Mouse (Mus musculus) embryonic facial prominence, embryonic 11.5 days (tissue): ENCODE measurements at regions not wholly inside any gene's neighbourhood (a gene's known extent, or its start where the extent isn't known, plus 50 kb on each side); places are given as distances from the start of the nearest gene placed in this dataset.

Experiments
- ATAC-seq: fragments of 200-750 bp; cut with Nextera tagmentation; replicated peaks from 2 replicates; pipeline ENCODE4 v1.8.0; 2017; ENCODE audit warnings: low read depth; ENCODE audit not compliant: insufficient number of reproducible peaks, low FRiP score, low TSS enrichment
- DNase-seq: peaks from one replicate; pipeline ENCODE4 v3.0.0-alpha.2; 2015; ENCODE audit warnings: low spot score
- H3K27ac ChIP-seq: fragments of 300-500 bp; sonication (generic); replicated peaks from 2 replicates; pipeline ENCODE4 v1.5.1; 2014; ENCODE audit warnings: mild to moderate bottlenecking, low read depth, low read length, control low read depth
- H3K27me3 ChIP-seq: fragments of 300-500 bp; sonication (generic); 2 replicates; pipeline ENCODE4 v1.6.1; 2014; ENCODE audit warnings: mild to moderate bottlenecking, low read length, moderate library complexity, mixed read lengths; ENCODE audit not compliant: control insufficient read depth, insufficient read depth
- H3K36me3 ChIP-seq: fragments of 300-500 bp; sonication (generic); replicated peaks from 2 replicates; pipeline ENCODE4 v1.6.1; 2014; ENCODE audit warnings: low read depth, mild to moderate bottlenecking, low read length, moderate library complexity, mixed read lengths; ENCODE audit not compliant: control insufficient read depth, insufficient read depth
- H3K4me1 ChIP-seq: fragments of 300-500 bp; sonication (generic); 2 replicates; pipeline ENCODE4 v1.6.1; 2014; ENCODE audit warnings: low read length, mixed read lengths; ENCODE audit not compliant: control insufficient read depth, insufficient read depth
- H3K4me2 ChIP-seq: fragments of 300-500 bp; sonication (generic); 2 replicates; pipeline ENCODE4 v1.6.1; 2014; ENCODE audit warnings: low read depth, mild to moderate bottlenecking, control low read depth, low read length, moderate library complexity
- H3K4me3 ChIP-seq: fragments of 300-500 bp; sonication (generic); 2 replicates; pipeline ENCODE4 v1.5.1; 2014; ENCODE audit warnings: low read depth, low read length, control low read depth
- H3K9ac ChIP-seq: fragments of 300-500 bp; sonication (generic); replicated peaks from 2 replicates; pipeline ENCODE4 v1.6.1; 2014; ENCODE audit warnings: mild to moderate bottlenecking, control low read depth, low read length
- H3K9me3 ChIP-seq: fragments of 300-500 bp; sonication (generic); replicated peaks from 2 replicates; pipeline ENCODE4 v1.6.1; 2016; ENCODE audit warnings: mild to moderate bottlenecking, low read length, inconsistent platforms, mixed read lengths; ENCODE audit not compliant: control insufficient read depth
- WGBS: fragments of 180-500 bp; shearing (Covaris S2); extraction: QIAGEN DNeasy Blood & Tissue Kit; methylation state at CpG from one replicate; pipeline ENCODE4 v1.1.7; 2014; 5-methylcytosine and 5-hydroxymethylcytosine counted together

DNA sequence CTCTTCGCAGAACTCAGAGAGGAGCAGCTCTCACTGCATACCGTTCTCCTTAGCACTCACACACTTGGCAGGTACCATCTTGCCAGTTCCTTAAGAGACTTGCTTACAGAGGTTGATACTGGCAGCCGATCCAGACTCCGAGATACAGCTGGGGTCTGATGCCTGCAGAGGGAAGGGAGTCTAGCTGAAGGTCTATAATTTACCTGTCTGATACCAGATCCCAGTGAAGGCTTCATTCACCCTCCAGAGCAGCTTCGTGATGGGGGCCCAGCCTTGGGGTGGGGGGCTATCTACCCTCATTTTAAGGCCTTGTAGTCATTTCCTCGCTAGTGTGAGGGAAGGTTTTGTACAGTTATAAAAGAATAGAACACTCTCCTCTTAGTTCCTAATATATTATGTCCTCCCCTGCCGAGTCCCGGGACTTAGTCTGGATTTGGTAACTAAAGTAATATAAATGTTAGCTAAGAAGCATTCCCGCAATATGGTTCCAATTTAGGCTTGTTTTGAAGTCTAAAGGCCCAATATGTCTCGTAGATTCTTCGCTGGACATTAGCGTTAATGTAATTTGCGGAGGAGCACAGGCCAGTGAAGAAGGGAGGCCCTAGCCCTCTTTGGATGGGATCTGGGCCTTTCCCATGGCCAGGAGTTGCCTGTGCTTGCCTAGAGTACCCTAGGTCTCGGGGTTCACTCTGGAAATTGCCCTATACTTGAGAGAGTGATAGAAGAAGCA, 156.0 kb upstream of the Cdkn3 start:
- peak; percentile 77 for DNase-seq
- ATAC-seq: peak; percentile 29; the same call in 1 of the 2 replicates
- Histone ChIP-seq H3K9ac (no peak overlapping the region), H3K4me2 (no peak overlapping the region; the same call in 1 of the 2 replicates), H3K4me3 (no peak overlapping the region), H3K27ac (0 out of 2 replicates have a peak overlapping the region, but pooled peaks have one; percentile 11), H3K27me3 (no peaks in the 10 kb centered on the region; the same call in 1 of the 2 replicates), H3K36me3 (no peaks in the 10 kb centered on the region), H3K9me3 (no peaks in the 10 kb centered on the region; the same call in 1 of the 2 replicates), H3K4me1 (peaks cover 6% of the 10 kb centered on the region)
- WGBS: 42% methylated on average over 14 of the region's 14 CpGs

DNA sequence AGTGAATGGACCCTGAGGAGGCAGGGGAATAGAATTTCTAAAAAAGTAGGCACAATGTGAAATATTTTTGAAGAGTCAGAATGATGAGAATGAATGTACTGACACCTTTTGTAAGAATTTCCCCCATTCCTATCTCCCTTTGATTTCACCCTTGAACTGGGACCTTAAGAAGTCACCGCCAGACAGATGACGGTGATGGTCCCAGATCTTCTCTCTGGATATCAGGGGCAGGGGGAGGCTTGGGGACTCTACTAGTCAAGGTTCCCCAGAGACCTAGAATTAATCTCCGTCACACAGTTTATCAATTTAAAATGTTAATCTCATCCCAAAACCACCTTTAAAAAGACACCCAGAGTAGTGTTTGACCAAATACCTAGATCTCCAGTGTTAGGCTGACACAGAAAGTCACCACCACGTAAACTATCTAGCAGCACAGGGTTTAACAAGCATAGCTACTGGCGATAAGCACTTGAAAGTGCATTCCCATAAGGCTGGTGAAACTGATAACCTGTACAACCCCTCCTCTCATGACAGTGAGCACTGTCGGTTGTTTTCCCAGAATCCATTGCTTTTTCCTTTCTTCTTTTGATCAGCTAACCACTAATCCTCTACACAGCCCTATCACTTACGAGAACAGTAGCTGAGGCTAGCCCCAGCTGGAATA, 163.5 kb upstream of the Cdkn3 start:
- Histone ChIP-seq H3K4me2 (no peak overlapping the region), H3K4me3 (no peak overlapping the region), H3K36me3 (no peaks in the 10 kb centered on the region), H3K9ac (no peak overlapping the region), H3K4me1 (no peaks in the 10 kb centered on the region), H3K9me3 (no peaks in the 10 kb centered on the region), H3K27me3 (no peaks in the 10 kb centered on the region; the same call in 1 of the 2 replicates), H3K27ac (no peak overlapping the region)
- no peak for DNase-seq
- ATAC-seq: no peak
- WGBS: 85% methylated on average over 7 of the region's 7 CpGs

DNA sequence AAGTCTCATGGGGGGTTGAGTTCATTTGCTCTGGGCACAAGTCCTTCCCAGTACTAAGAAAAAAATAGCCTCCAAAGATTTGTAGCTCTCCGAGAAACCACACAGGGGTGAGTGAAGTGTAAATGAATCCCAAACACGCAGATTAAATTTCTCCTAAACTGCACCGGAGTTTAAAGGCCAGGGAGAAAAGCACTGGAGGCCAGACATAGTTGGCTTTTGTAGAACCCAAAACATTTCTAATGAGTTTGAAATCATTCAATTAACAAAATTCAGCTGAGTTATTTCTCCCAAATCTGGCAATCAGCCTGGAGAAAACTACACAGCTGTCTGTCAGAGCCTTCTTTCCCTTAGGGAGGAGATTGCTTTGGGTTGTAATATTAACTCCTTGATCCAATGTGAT, 166.2 kb upstream of the Cdkn3 start:
- 28% methylated on average over 3 of the region's 3 CpGs for WGBS
- H3K4me3 ChIP-seq: no peak overlapping the region
- H3K36me3 ChIP-seq: no peaks in the 10 kb centered on the region
- ATAC-seq (no peak), DNase-seq (peak; percentile 38)
- H3K27ac ChIP-seq: no peak overlapping the region
- no peaks in the 10 kb centered on the region for H3K27me3 ChIP-seq
- H3K4me2 ChIP-seq: no peak overlapping the region
- H3K4me1 ChIP-seq: no peaks in the 10 kb centered on the region
- no peak overlapping the region for H3K9ac ChIP-seq
- no peaks in the 10 kb centered on the region for H3K9me3 ChIP-seq

DNA sequence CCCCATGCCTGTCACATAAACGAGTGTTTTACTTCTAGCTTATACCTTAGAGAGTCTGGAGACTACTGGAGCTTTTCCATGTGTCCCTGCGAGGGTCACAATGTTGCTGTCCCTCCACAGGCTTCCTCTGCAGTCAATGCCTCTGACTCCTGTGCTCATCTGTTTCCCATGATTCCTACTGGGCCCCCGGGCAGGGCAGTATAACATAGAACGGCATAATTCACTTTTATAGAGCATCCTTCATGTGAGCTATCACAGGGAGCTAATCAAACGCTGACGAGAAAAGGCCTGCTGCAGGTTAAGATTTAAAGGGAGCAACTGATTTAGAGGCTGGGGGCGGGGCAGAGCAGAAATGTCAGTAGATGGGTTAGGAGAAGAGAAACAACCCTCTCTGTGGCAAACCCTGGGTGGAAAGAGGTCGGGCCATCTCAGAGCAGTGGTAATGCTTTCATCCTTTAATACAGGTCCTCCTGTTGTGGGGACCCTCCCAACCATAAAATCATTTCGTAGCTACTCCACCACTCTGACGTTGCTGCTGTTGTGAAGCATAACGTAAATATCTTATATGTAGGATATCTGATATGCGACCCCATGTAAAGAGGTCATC, 168.5 kb upstream of the Cdkn3 start:
- Histone ChIP-seq H3K27me3 (no peaks in the 10 kb centered on the region), H3K4me2 (no peak overlapping the region), H3K27ac (no peak overlapping the region), H3K4me1 (no peaks in the 10 kb centered on the region), H3K4me3 (no peak overlapping the region), H3K36me3 (no peaks in the 10 kb centered on the region), H3K9ac (no peak overlapping the region), H3K9me3 (no peaks in the 10 kb centered on the region)
- DNase-seq (no peak), ATAC-seq (no peak)
- WGBS: 74% methylated on average over 12 of the region's 12 CpGs

DNA sequence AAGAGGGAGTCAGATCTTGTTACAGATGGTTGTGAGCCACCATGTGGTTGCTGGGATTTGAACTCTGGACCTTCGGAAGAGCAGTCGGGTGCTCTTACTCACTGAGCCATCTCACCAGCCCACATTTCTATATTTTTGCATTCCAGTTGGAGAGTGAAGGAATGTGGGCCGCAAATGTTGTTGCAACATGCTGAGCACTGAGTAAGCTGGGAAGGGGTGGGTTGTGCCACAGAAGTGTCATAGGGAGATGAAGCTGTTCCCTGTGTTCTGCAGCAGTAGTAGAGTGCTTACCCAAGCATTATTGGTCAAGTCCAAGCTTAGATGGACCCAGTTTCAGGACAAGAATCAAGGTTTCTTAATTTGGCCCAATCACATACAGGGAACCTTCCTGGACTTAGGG, 169.1 kb upstream of the Cdkn3 start:
- Histone ChIP-seq H3K27me3 (no peaks in the 10 kb centered on the region), H3K4me1 (no peaks in the 10 kb centered on the region), H3K27ac (no peak overlapping the region), H3K36me3 (no peaks in the 10 kb centered on the region), H3K4me3 (no peak overlapping the region), H3K9me3 (no peaks in the 10 kb centered on the region), H3K4me2 (no peak overlapping the region), H3K9ac (no peak overlapping the region)
- ATAC-seq (no peak), DNase-seq (no peak)
- 93% methylated on average over 3 of the region's 3 CpGs for WGBS

DNA sequence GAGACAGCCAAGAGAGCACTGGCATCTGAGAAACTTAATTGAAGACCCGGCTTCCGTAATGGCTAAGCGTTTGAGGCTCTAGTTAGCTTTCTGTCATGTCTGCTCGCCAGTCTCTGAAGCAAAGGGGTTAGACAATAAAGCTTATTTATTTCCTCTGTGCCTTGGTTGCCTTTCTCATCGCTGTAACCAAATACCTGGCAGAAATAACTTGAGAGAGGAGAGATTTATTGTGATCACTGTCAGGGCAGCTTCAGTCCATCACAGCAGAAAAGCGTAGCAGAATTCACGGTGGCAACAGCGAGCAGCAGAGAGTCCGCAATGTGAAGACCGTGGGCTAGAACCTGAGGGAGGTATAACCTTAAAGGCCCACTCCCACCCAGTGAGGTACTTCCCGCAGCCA, 174.2 kb upstream of the Cdkn3 start:
- 78% methylated on average over 11 of the region's 11 CpGs for WGBS
- DNase-seq (no peak), ATAC-seq (no peak)
- Histone ChIP-seq H3K9me3 (no peaks in the 10 kb centered on the region), H3K4me1 (no peaks in the 10 kb centered on the region), H3K4me3 (no peak overlapping the region), H3K27me3 (no peaks in the 10 kb centered on the region), H3K4me2 (no peak overlapping the region), H3K9ac (no peak overlapping the region), H3K27ac (no peak overlapping the region), H3K36me3 (no peaks in the 10 kb centered on the region)

DNA sequence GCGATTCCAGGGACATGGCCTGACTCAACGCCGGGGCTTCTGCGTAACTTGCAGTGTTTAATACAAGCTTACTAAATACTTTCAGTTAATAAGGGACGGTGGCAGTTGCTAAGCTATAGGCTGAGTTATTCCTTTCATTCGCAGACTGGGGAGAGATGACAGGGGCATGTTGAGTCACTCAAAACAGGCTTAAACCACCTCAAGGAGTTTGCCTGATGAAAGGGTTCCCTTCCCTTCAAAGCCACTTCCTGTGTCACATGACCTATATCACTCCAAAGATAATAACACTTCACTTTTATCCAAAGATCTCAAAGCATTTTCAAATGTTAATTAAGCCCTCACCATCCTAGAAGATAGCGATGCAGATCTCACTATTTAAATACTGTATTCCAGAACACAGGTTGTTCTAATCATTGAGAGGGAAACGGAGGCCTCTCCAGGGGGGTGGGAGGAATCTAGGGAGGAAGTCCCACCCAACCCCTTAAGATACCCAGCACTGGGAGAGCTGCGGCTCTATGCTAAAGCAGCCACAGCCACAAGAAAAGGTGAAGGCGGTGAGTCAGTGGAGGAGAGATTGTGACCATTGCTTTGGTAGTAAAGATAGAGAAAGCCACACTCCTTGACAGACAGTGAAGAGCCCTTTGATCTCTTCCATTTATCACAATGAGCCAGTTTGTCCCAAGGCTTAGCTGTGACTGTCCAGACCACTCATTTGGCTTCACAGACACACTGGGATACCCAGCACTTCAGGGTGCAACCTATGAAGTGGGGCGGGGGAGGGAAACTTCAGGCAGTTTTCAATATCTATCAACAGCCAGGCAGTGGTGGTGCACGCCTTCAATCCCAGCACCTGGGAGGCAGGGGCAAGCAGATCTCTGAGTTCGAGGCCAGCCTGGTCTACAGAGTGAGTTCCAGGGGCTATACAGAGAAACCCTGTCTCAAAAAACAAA, 182.0 kb upstream of the Cdkn3 start:
- WGBS: 59% methylated on average over 13 of the region's 13 CpGs
- Histone ChIP-seq H3K4me1 (no peaks in the 10 kb centered on the region), H3K4me3 (no peak overlapping the region), H3K9me3 (no peaks in the 10 kb centered on the region), H3K27me3 (no peaks in the 10 kb centered on the region), H3K4me2 (no peak overlapping the region), H3K9ac (no peak overlapping the region), H3K36me3 (no peaks in the 10 kb centered on the region), H3K27ac (no peak overlapping the region)
- DNase-seq (no peak), ATAC-seq (no peak)
